Mouse (Mus musculus) stomach, embryonic 14.5 days (tissue): ENCODE measurements at regions not wholly inside any gene's neighbourhood (a gene's known extent, or its start where the extent isn't known, plus 50 kb on each side); places are given as distances from the start of the nearest gene placed in this dataset.
A peak's percentile ranks its signal among the peaks of the same experiment; 100 is the strongest.

ENCODE experiments used
- ATAC-seq: fragments of 200-750 bp; cut with Nextera tagmentation; 2 replicates; pipeline ENCODE4 v1.8.0; 2017; ENCODE audit warnings: low read depth, moderate TSS enrichment; ENCODE audit not compliant: insufficient number of reproducible peaks, insufficient read depth, low FRiP score
- H3K27ac ChIP-seq: fragments of 300-500 bp; sonication (generic); 2 replicates; pipeline ENCODE4 v1.5.1; 2014; ENCODE audit warnings: mild to moderate bottlenecking, low read length, moderate library complexity, mixed read lengths
- H3K27me3 ChIP-seq: fragments of 300-500 bp; sonication (generic); 2 replicates; pipeline ENCODE4 v1.6.1; 2014; ENCODE audit warnings: low read length, control low read depth, mixed read lengths; ENCODE audit not compliant: control insufficient read depth, insufficient read depth
- H3K36me3 ChIP-seq: fragments of 300-500 bp; sonication (generic); 2 replicates; pipeline ENCODE4 v1.6.1; 2014; ENCODE audit warnings: mild to moderate bottlenecking, control low read depth, low read length, moderate library complexity, mixed read lengths; ENCODE audit not compliant: control insufficient read depth, insufficient read depth
- H3K4me1 ChIP-seq: fragments of 300-500 bp; sonication (generic); 2 replicates; pipeline ENCODE4 v1.6.1; 2014; ENCODE audit warnings: low read length, control low read depth, mixed read lengths; ENCODE audit not compliant: control insufficient read depth, insufficient read depth
- H3K4me2 ChIP-seq: fragments of 300-500 bp; sonication (generic); replicated peaks from 2 replicates; pipeline ENCODE4 v1.6.1; 2014; ENCODE audit warnings: low read depth, low read length, control low read depth
- H3K4me3 ChIP-seq: fragments of 300-500 bp; sonication (generic); 2 replicates; pipeline ENCODE4 v1.5.1; 2014; ENCODE audit warnings: low read depth, low read length, control low read depth
- H3K9ac ChIP-seq: fragments of 300-500 bp; sonication (generic); replicated peaks from 2 replicates; pipeline ENCODE4 v1.6.1; 2014; ENCODE audit warnings: low read depth, mild to moderate bottlenecking, control low read depth, low read length, moderate library complexity, mixed read lengths
- H3K9me3 ChIP-seq: fragments of 300-500 bp; sonication (generic); 2 replicates; pipeline ENCODE4 v1.6.1; 2016; ENCODE audit warnings: low read depth, low read length, control low read depth; ENCODE audit not compliant: control insufficient read depth
- WGBS: fragments of 180-500 bp; shearing (Covaris S2); extraction: QIAGEN DNeasy Blood & Tissue Kit; methylation state at CpG from one replicate; pipeline ENCODE4 v1.1.7; 2014; 5-methylcytosine and 5-hydroxymethylcytosine counted together

DNA sequence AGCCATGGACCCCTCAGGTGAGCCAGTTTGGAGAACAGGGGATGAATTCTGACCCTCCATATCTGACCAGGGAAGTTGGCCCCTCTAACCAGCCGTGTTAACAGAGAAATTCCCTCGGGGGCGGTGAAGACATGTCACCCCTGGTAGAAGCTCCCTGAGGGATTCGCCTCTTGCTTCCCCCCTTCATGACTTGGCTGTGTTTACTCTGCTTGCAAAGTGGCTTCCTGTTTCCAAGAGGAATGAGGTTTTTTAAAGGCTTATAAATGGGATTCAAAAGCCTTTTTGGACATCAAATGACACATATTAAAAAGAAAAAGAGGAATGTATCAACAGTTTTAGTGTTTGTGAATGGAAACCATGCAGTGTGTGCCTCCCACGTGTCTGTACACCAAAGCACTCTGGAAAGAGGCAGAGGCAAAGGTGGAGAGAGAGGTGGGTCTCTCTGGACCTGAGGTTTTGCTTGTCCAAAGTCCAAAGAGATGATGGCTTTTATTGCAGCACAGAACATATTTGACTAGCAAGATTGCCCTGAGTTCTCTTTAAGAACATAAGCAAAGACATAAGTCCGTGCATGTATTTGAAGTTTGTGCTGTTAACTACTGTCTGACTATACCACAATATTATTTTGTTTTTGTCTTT is 308.9 kb upstream of the Tbx3 start:
- no peak overlapping the region for H3K4me2 ChIP-seq
- no peaks in the 10 kb centered on the region for H3K27me3 ChIP-seq
- no peaks in the 10 kb centered on the region for H3K36me3 ChIP-seq
- no peaks in the 10 kb centered on the region for H3K4me1 ChIP-seq
- 47% methylated on average over 6 of the region's 6 CpGs for WGBS
- no peak overlapping the region for H3K4me3 ChIP-seq
- no peak overlapping the region for H3K27ac ChIP-seq
- no peak overlapping the region for H3K9ac ChIP-seq
- no peaks in the 10 kb centered on the region for H3K9me3 ChIP-seq
- no peak for ATAC-seq

GRCm38 (mm10) chr5:119362452-119362851 is 308.0 kb upstream of the Tbx3 start:
- Histone ChIP-seq H3K4me1 (no peaks in the 10 kb centered on the region), H3K27me3 (no peaks in the 10 kb centered on the region), H3K9ac (no peak overlapping the region), H3K4me2 (no peak overlapping the region), H3K36me3 (no peaks in the 10 kb centered on the region), H3K9me3 (no peaks in the 10 kb centered on the region), H3K27ac (no peak overlapping the region), H3K4me3 (no peak overlapping the region)
- ATAC-seq, result no peak
- WGBS, result 71% methylated on average over 12 of the region's 12 CpGs

DNA sequence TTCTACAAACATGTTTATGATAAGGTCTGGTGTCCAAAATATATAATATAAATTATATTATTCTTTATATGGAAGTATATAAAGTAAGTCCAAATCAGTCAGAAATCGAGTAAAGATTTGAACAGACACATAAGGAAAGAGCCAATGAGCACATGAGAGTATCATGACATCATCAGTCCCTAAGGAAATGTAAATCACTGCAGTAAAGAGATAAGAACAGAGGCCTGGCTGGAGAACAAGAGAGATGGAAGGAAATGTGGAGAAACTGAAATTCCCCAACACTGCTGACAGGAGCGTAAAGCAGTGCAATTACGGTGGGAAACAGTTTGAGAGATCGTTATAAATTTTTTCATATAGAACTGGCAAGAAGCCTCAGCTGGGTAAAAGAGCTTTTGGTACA is 306.2 kb upstream of the Tbx3 start:
- Histone ChIP-seq H3K4me2 (no peak overlapping the region), H3K4me3 (no peak overlapping the region), H3K9me3 (no peaks in the 10 kb centered on the region), H3K4me1 (no peaks in the 10 kb centered on the region), H3K27ac (no peak overlapping the region), H3K27me3 (no peaks in the 10 kb centered on the region), H3K36me3 (no peaks in the 10 kb centered on the region), H3K9ac (no peak overlapping the region)
- ATAC-seq, result no peak
- 43% methylated on average over 4 of the region's 4 CpGs for WGBS

DNA sequence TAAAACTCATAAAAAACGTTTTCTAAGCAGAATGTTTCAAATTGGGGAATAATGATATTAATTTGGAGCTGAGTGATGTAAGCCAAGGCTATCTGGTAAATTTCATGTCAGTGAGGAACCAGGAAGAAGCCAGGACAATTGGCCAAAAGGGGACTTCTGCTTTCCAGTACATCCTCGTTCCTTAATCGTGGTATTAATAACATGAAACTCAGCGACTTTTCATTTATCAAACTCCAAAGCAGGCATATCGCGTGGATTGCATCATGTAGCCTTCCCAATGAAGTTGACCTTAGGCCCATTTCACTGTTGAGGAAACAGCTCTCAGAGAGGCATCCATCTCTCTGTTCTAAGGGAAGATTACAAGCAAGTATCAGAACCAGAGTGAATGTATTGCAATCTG is 305.3 kb upstream of the Tbx3 start:
- Histone ChIP-seq H3K9me3 (no peaks in the 10 kb centered on the region), H3K4me3 (no peak overlapping the region), H3K27me3 (no peaks in the 10 kb centered on the region), H3K9ac (no peak overlapping the region), H3K27ac (no peak overlapping the region), H3K36me3 (no peaks in the 10 kb centered on the region), H3K4me2 (no peak overlapping the region), H3K4me1 (no peaks in the 10 kb centered on the region)
- WGBS, result 56% methylated on average over 6 of the region's 6 CpGs
- no peak for ATAC-seq

DNA sequence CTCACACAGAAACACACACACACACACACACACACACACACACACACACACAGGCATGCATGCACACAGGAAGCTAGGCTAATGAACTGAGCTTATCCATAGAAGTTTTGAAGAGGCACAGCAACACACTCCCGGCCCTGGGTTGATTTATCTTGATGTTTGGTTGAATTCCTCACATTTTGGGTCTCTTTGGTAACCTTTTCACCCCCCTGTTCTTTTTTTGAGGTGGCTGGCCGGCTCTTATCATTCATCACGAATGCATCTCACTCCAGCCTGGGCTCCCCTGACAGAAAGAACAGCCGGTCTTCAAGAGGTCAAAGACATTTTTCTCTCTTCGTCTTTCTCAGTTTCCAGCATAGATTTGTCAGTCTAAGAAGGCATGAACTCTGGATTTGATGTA is 304.2 kb upstream of the Tbx3 start:
- WGBS, result 9% methylated on average over 5 of the region's 5 CpGs

DNA sequence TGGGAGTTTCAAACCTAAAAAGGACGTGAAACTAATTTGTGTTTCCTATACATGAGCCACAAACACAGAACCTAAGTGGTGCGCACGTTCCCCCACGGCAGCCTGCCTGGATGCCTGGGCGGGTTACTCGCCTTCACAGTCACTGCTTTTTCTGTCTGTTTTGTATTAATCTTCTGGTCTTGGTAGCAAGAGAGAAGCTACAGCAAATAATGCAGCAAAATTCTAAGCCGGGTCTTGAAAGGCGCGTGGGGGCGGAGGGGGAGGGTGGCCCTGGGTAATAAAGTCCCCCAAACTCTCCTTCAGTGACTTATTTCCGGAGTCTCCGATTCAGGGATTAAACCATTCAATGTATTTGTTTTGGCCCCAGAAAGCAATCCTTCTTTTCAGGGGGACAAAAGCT is 300.0 kb upstream of the Tbx3 start:
- H3K9ac ChIP-seq, result no peak overlapping the region
- WGBS, result 49% methylated on average over 12 of the region's 12 CpGs
- H3K27ac ChIP-seq, result no peak overlapping the region

More for the DNA sequence above, 304.2 kb upstream of the Tbx3 start:
- H3K27ac ChIP-seq, result no peak overlapping the region
- H3K27me3 ChIP-seq, result no peaks in the 10 kb centered on the region
- peaks cover 3% of the 10 kb centered on the region; the same call in 1 of the 2 replicates for H3K4me1 ChIP-seq
- no peak for ATAC-seq
- H3K36me3 ChIP-seq, result no peaks in the 10 kb centered on the region
- H3K4me2 ChIP-seq, result no peak overlapping the region
- H3K4me3 ChIP-seq, result no peak overlapping the region
- no peak overlapping the region for H3K9ac ChIP-seq
- no peaks in the 10 kb centered on the region for H3K9me3 ChIP-seq

GRCm38 (mm10) chr5:119370931-119371330 is 299.5 kb upstream of the Tbx3 start:
- Histone ChIP-seq H3K9me3 (no peaks in the 10 kb centered on the region), H3K27me3 (no peaks in the 10 kb centered on the region), H3K4me1 (peaks cover 3% of the 10 kb centered on the region; the same call in 1 of the 2 replicates), H3K4me2 (peak overlapping the region; percentile 27), H3K36me3 (no peaks in the 10 kb centered on the region), H3K9ac (no peak overlapping the region), H3K27ac (no peak overlapping the region), H3K4me3 (no peak overlapping the region)
- ATAC-seq, result no peak
- 21% methylated on average over 16 of the region's 16 CpGs for WGBS

More for the DNA sequence above, 300.0 kb upstream of the Tbx3 start:
- Histone ChIP-seq H3K4me1 (peaks cover 3% of the 10 kb centered on the region; the same call in 1 of the 2 replicates), H3K4me3 (no peak overlapping the region), H3K27me3 (no peaks in the 10 kb centered on the region), H3K4me2 (peak overlapping the region; percentile 27), H3K36me3 (no peaks in the 10 kb centered on the region), H3K9me3 (no peaks in the 10 kb centered on the region)
- ATAC-seq, result no peak

DNA sequence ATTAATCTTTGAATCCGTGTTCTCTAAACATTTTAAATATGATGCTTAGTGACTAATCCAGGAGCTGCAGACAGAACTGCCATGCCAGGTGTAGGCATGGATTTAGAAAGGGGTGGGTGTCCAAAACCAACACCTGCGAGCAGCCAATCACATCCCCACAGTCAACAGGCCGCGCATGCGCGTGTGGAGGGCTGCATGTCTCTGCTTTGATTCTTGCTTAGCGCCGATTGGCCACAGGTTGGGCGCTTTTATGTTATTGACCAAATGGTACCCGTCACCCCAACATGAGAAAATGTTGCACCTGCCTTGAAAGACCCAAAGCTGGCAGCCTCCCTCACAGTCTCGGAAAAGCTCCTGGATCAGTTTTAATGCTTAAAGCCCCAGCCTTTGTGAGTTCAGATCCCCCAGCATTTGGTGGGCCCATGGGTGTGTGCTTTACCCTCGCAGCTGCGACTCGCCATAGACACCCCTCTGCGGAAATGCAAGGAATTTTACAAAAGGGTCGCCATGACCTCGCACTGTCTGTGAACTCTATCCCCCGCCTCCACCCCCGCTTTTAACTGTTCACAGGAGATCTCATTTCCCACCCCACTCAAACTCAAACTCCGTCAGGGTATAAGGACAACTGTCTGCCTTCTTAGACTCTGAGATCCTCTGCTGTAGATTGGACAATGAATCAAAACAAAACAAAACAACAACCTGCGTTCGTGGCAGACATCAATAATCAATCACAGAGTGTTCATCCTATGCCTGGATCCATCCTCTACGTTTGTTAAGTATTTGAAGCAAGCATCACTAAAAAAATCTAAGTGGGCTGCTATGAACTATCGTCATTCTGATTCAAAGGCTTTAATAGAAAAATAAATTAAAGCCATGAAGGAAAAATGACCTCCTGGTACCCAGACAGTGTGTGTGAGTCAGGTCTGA is 296.4 kb upstream of the Tbx3 start:
- WGBS, result 76% methylated on average over 24 of the region's 24 CpGs

More for the DNA sequence above, 296.4 kb upstream of the Tbx3 start:
- Histone ChIP-seq H3K36me3 (no peaks in the 10 kb centered on the region), H3K27me3 (no peaks in the 10 kb centered on the region), H3K4me1 (peaks cover 3% of the 10 kb centered on the region; the same call in 1 of the 2 replicates), H3K9me3 (no peaks in the 10 kb centered on the region), H3K4me2 (no peak overlapping the region), H3K27ac (no peak overlapping the region), H3K9ac (no peak overlapping the region), H3K4me3 (no peak overlapping the region)
- no peak for ATAC-seq
